Mouse (Mus musculus) ES-E14 (cell line): ENCODE results near the gene Pisd.

Source experiments
- CHD2 ChIP-seq: IDR thresholded peaks from 2 replicates; pipeline ENCODE4 v1.6.1; 2014; ENCODE audit warnings: mild to moderate bottlenecking, low read depth, low read length, inconsistent platforms
- HCFC1 ChIP-seq: IDR thresholded peaks from 2 replicates; pipeline ENCODE4 v1.6.1; 2012; ENCODE audit warnings: low read length, inconsistent platforms, borderline replicate concordance; ENCODE audit not compliant: insufficient read depth
- MAFK ChIP-seq: IDR thresholded peaks from 2 replicates; pipeline ENCODE4 v1.6.1; 2014; ENCODE audit warnings: mild to moderate bottlenecking, low read depth, low read length, inconsistent platforms; ENCODE audit not compliant: insufficient read depth
- ZNF384 ChIP-seq: IDR thresholded peaks from 2 replicates; pipeline ENCODE4 v1.6.1; 2012; ENCODE audit warnings: low read depth, low read length, inconsistent platforms

DNA sequence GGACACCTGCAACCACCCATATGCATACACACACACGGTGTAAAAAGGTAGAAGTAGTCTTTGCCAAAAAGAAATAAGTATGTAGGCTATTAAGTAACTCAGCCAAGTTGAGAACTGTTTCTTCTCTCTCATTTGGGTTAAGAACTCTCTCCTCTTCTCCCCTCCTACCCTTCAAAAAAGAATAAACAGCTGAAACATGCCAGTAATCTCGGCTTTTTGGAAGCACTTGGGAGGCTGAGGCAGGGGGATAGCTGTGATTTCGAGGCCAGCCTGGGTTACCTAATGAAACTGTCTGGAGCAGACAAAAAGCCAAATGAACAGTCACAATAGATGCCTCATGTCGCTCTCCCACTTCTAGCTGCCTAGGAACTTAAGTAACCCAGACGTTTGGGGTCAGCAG lies 720 bp downstream of the Pisd start:
- TF ChIP-seq HCFC1 (no peak), ZNF384 (peak; percentile 86), MAFK (no peak), CHD2 (no peak)
